Mouse (Mus musculus) CD4-positive, CD25-positive, alpha-beta regulatory T cell, adult 4 months (primary cell): ENCODE measurements around the gene Olfr679. TPM values are rescaled to one million over a fixed set of nuclear protein-coding genes. Genes with fewer than 3 reads are reported as not detected.
"Not testable (repeated sequence)": the region's sequence is repeated elsewhere in the genome, so short reads cannot be mapped to it uniquely, and the experiment has no call there.

Experiments used
- ATAC-seq: one replicate; pipeline ENCODE4 v1.8.0; 2017
- polyA plus RNA-seq, 2 experiments: library from polyadenylated mRNA; unstranded; fragments of 100-300 nt; shearing (Covaris generic); gene quantifications; one replicate each; pipeline ENCODE4 v1.2.1; 2017

The Olfr679 gene
- polyA plus RNA-seq: not detected

GRCm38 (mm10) chr7:105080905-105081304 is at the start of gene Olfr679:
Gene Olfr679, plus strand, starts transcription at chr7:105081205.
- ATAC-seq: no peak

GRCm38 (mm10) chr7:105032398-105032797 is 48.6 kb upstream of the Olfr679 start, which contains the start of gene Olfr676:
Gene Olfr676, plus strand, starts transcription at chr7:105032698.
- ATAC-seq: no peak

- ATAC-seq: not testable (repeated sequence)
Measured at GRCm38 (mm10) chr7:105033836-105034235, 47.2 kb upstream of the Olfr679 start.

- no peak for ATAC-seq
Measured at GRCm38 (mm10) chr7:105058951-105059350, 22.1 kb upstream of the Olfr679 start.

- ATAC-seq: no peak
Measured at GRCm38 (mm10) chr7:105064175-105064574, 16.8 kb upstream of the Olfr679 start, which contains the start of gene Olfr678. Gene Olfr678, plus strand, starts transcription at chr7:105064475.

GRCm38 (mm10) chr7:105092717-105093116 is 11.7 kb downstream of the Olfr679 start, which contains the start of gene Olfr680-ps1:
Gene Olfr680-ps1, minus strand, starts transcription at chr7:105092817.
- not testable (repeated sequence) for ATAC-seq

DNA sequence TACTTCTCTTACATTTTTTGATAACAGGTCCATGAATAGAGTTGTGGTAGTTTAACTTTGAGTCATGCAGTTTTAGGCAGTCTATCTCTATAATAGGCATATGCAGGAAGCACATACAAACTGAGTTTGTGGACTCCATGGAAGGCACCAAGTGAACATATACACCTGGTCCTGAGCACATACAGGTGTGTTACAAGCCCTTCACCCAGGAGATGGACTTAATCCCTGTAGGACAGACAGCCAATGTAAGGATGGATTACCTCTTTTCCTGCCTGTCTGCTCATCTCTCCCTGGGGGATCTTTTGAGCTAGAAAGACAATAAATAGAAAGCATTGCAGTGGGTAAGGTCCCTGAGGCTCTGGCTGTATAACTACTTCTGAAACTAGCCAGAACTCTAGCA is 35.5 kb downstream of the Olfr679 start, which contains the start of gene Olfr681:
TSS of gene Olfr681 (plus strand) at position 301 of the 400 bp plus-strand sequence.
- ATAC-seq: no peak

Other genes starting within 250 kb of the Olfr679 start
- gene Usp17lb, start 238.6 kb upstream of the Olfr679 start, polyA plus RNA-seq: not detected
- gene Usp17la, start 224.2 kb upstream of the Olfr679 start, polyA plus RNA-seq: not detected
- gene Olfr665, start 203.2 kb upstream of the Olfr679 start, polyA plus RNA-seq: not detected
- gene Olfr666, start 185.3 kb upstream of the Olfr679 start, polyA plus RNA-seq: not detected
- not detected for gene Olfr667, start 159.7 kb upstream of the Olfr679 start, polyA plus RNA-seq
- not detected for gene Olfr668, start 153.1 kb upstream of the Olfr679 start, polyA plus RNA-seq
- not detected for gene Olfr669, start 147.0 kb upstream of the Olfr679 start, polyA plus RNA-seq
- gene Olfr670, start 118.6 kb upstream of the Olfr679 start, polyA plus RNA-seq: not detected
- not detected for gene Olfr671, start 102.1 kb upstream of the Olfr679 start, polyA plus RNA-seq
- not detected for gene Olfr672, start 79.2 kb upstream of the Olfr679 start, polyA plus RNA-seq
- gene Olfr675, start 52.7 kb upstream of the Olfr679 start, polyA plus RNA-seq: not detected
- not detected for gene Olfr676, start 48.5 kb upstream of the Olfr679 start, polyA plus RNA-seq
- not detected for gene Olfr677, start 29.8 kb upstream of the Olfr679 start, polyA plus RNA-seq
- not detected for gene Olfr678, start 16.7 kb upstream of the Olfr679 start, polyA plus RNA-seq
- gene Olfr680-ps1, start 11.6 kb downstream of the Olfr679 start, polyA plus RNA-seq: not detected
- gene Olfr681, start 35.6 kb downstream of the Olfr679 start, polyA plus RNA-seq: not detected
- gene Olfr683, start 65.8 kb downstream of the Olfr679 start, polyA plus RNA-seq: not detected
- gene Olfr684, start 82.4 kb downstream of the Olfr679 start, polyA plus RNA-seq: not detected
- not detected for gene Olfr685, start 104.8 kb downstream of the Olfr679 start, polyA plus RNA-seq
- gene Olfr686, start 126.3 kb downstream of the Olfr679 start, polyA plus RNA-seq: not detected
- not detected for gene Olfr688, start 206.9 kb downstream of the Olfr679 start, polyA plus RNA-seq
- gene Olfr689, start 230.0 kb downstream of the Olfr679 start, polyA plus RNA-seq: not detected